Mouse (Mus musculus) testis, adult 2 months (tissue): ENCODE results near the gene Dnajc4. TPM values are rescaled to one million over a fixed set of nuclear protein-coding genes. Genes with fewer than 3 reads are reported as not detected.

Experiments used
- H3K27ac ChIP-seq: fragments of 200-500 bp; 2 replicates; pipeline ENCODE4 v1.5.1; 2012; ENCODE audit warnings: low read depth, low read length; ENCODE audit not compliant: control insufficient read depth, insufficient read depth
- H3K27me3 ChIP-seq: fragments of 200-500 bp; 2 replicates; pipeline ENCODE4 v1.6.1; 2012; ENCODE audit warnings: mild to moderate bottlenecking, low read length, moderate library complexity; ENCODE audit not compliant: control insufficient read depth, insufficient read depth
- H3K36me3 ChIP-seq: fragments of 200-500 bp; 2 replicates; pipeline ENCODE4 v1.6.1; 2012; ENCODE audit warnings: mild to moderate bottlenecking, low read length; ENCODE audit not compliant: control insufficient read depth, insufficient read depth
- H3K4me1 ChIP-seq: fragments of 200-500 bp; 2 replicates; pipeline ENCODE4 v1.6.1; 2012; ENCODE audit warnings: low read length; ENCODE audit not compliant: control insufficient read depth, insufficient read depth
- H3K4me3 ChIP-seq: fragments of 200-500 bp; 2 replicates; pipeline ENCODE4 v1.5.1; 2012; ENCODE audit warnings: low read depth, mild to moderate bottlenecking, low read length, moderate library complexity, mixed read lengths; ENCODE audit not compliant: control insufficient read depth
- CTCF ChIP-seq: fragments of 200-500 bp; IDR thresholded peaks from 2 replicates; pipeline ENCODE4 v1.5.1; 2012; ENCODE audit warnings: low read depth, mild to moderate bottlenecking, inconsistent platforms, low read length, moderate library complexity; ENCODE audit not compliant: control insufficient read depth, insufficient read depth, insufficient replicate concordance
- POLR2A ChIP-seq: fragments of 200-500 bp; IDR thresholded peaks from 2 replicates; pipeline ENCODE4 v1.6.1; 2012; ENCODE audit warnings: low read depth, mild to moderate bottlenecking, inconsistent platforms, low read length, moderate library complexity; ENCODE audit not compliant: control insufficient read depth
- polyA plus RNA-seq: library from polyadenylated mRNA; depleted of rRNA; stranded (reverse); fragments of >200 nt; gene quantifications from 2 replicates; pipeline ENCODE4 v1.2.3, GENCODE M21; 2012

Dnajc4 gene
- polyA plus RNA-seq, 1 experiment = 109 TPM

DNA sequence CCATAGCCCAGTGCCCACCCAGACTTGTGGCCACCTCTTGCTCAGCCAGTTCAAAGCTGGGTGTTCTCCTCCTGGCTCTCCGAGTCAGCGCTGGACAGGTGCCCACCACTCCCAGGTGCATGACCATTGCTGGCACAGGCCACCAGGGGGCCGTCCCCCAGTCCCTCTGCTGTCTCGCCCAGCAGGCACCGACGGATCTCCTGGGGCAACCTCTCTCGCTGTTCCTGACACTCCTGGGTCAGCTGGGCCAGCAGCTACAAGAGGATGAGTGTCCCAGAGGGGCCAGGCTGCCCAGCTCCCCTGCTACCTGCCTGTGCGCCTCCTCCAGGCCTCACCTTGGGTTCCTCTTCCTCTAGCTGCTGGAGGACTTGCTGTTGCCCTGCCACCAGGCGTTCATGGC is 38.3 kb downstream of the Dnajc4 start:
- H3K27ac ChIP-seq = no peak overlapping the region
- peaks cover 18% of the 10 kb centered on the region for H3K4me1 ChIP-seq
- no peaks in the 10 kb centered on the region; the same call in 1 of the 2 replicates for H3K36me3 ChIP-seq
- TF ChIP-seq POLR2A (no peak), CTCF (peak; percentile 40; the same call in 1 of the 2 replicates)
- H3K4me3 ChIP-seq = no peak overlapping the region
- H3K27me3 ChIP-seq = no peaks in the 10 kb centered on the region

DNA sequence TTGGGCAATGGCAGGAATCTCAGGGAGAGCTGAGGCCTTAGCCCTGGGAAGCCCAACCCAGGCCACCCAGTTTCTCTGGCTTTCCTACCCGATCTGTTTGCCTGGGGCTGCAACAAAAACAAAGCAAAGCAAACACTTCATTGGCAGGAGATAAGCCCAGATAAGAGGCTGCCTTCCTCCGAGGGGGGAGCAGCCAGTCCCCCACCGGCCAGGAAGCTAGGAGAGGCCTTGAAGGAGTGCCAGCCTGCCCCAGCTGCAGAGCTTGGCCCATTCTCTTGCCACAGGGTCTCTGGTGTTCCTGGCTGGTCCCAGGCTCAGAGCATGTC is 39.7 kb downstream of the Dnajc4 start:
- H3K4me1 ChIP-seq = peaks cover 18% of the 10 kb centered on the region
- H3K4me3 ChIP-seq = no peak overlapping the region
- H3K36me3 ChIP-seq = no peaks in the 10 kb centered on the region; the same call in 1 of the 2 replicates
- H3K27me3 ChIP-seq = no peaks in the 10 kb centered on the region
- TF ChIP-seq CTCF = no peak
- TF ChIP-seq POLR2A = no peak
- peak overlapping the region; percentile 78 for H3K27ac ChIP-seq

DNA sequence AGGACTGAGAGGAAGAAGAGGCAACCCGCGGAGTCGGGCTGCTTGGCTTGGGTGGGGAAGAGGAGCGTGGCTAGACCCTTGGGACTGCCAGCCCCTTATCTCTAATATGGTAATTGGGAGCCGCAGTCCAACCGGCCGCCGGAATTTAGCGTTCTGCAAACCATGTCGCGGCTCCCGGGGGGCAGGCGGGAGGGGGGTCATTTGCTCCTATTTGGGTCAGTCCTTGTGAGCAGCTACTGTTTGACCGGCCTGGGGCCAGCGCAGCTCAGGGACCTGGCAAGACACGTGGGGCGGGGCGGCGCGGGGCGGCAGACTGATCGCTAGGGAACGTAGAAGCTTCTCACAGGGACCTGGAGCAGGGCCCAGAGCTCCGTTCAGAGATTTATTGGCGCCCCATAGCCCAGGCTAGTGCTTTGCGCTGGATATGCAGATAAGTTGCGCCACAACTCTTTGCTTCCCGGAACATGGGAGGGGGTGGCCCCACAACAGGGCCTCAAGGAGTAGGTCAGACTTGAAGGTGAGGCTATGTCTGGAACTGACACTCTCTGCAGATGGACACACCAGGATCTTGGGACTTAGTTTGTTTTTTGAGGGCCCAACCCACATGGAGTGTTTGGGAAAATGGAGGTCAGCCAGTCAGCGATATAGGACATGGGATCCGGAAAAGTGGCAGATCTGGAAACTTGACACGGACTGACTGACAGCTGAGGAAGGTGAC is 40.2 kb downstream of the Dnajc4 start:
- Histone ChIP-seq H3K36me3 (no peaks in the 10 kb centered on the region; the same call in 1 of the 2 replicates), H3K27me3 (no peaks in the 10 kb centered on the region), H3K4me1 (peaks cover 18% of the 10 kb centered on the region), H3K27ac (peak overlapping the region; percentile 78), H3K4me3 (peak overlapping the region; percentile 87)
- TF ChIP-seq CTCF = no peak
- TF ChIP-seq POLR2A = no peak

DNA sequence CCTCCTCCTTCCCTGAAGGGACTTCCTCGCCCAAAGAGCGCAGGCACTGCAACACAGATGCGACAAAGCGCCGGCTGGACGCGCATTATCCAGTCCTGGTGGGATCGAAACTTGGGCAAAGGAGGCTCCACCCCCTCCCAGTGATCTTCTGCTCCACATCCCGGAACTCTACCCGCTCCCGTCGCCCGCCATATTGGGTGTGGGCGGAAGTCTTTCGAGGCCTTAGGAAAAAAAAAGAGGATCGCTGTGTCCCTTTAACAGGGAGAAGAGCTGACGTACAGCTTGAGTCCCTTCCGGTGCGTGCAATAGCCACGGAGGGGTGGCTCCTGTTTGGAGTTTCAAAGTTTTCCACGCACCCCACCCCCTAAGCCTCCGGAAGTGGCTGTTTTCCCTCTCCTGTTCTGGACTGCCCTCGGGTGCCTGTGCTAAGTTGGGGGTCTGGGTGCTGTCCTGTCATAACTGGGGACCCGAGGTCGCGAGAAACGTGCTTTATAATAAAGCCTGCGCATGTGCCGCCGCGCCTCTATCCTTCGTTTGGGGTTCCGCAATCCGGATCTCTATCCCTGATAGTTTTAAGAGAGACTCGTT is 40.9 kb downstream of the Dnajc4 start:
- H3K27ac ChIP-seq = peak overlapping the region; percentile 79
- peaks cover 18% of the 10 kb centered on the region for H3K4me1 ChIP-seq
- no peaks in the 10 kb centered on the region for H3K27me3 ChIP-seq
- peak overlapping the region; percentile 87 for H3K4me3 ChIP-seq
- no peaks in the 10 kb centered on the region; the same call in 1 of the 2 replicates for H3K36me3 ChIP-seq
- TF ChIP-seq CTCF (no peak), POLR2A (peak; percentile 50)

DNA sequence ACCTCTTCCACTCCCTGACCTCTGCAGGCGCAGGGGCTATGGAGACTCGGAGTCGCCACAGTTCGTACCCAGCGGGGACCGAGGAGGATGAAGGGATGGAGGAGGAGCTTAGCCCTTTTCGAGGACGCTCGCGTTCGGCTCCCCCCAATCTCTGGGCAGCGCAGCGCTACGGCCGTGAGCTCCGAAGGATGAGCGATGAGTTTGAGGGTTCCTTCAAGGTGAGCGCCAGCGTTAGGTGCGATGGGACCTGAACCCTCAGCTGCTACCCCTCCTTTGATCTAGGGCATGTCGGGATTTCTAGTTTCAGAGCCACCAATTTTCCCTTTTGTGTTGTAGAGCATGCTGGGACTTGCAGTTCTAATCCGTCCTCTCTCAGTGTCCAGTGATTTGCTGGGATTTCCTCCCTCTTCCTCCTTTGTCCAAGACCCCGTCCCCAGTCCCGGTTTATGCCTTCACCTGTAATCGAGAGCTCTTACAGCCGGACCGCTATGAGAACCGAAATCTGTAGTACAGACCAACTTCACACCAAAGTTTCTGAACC is 41.7 kb downstream of the Dnajc4 start:
- Histone ChIP-seq H3K36me3 (no peaks in the 10 kb centered on the region; the same call in 1 of the 2 replicates), H3K27me3 (no peaks in the 10 kb centered on the region), H3K4me1 (peaks cover 18% of the 10 kb centered on the region), H3K4me3 (peak overlapping the region; percentile 87), H3K27ac (peak overlapping the region; percentile 79)
- TF ChIP-seq POLR2A (peak; percentile 37; the same call in 1 of the 2 replicates), CTCF (no peak)

DNA sequence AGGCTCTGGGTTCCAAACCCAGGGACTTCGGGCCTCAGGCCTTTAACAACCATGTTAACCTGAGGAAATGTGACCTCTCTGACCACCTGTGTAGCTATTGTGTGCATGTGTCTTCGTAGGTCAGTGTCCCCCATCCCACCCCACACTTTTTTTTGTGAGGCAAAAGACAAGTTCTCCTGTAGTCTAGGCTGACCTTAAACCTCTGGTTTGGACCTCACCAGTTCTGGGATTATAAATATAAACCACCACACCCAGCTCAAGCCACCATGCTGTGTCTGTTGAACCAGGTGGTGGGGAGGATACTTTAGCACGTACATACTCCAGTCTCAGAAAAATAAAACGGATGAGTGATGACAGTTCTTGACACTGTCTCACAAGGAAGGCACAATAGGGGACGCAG is 42.4 kb downstream of the Dnajc4 start:
- Histone ChIP-seq H3K27ac (no peak overlapping the region), H3K4me1 (peaks cover 18% of the 10 kb centered on the region), H3K27me3 (no peaks in the 10 kb centered on the region), H3K4me3 (no peak overlapping the region), H3K36me3 (no peaks in the 10 kb centered on the region)
- no peak for TF ChIP-seq POLR2A
- TF ChIP-seq CTCF = no peak

DNA sequence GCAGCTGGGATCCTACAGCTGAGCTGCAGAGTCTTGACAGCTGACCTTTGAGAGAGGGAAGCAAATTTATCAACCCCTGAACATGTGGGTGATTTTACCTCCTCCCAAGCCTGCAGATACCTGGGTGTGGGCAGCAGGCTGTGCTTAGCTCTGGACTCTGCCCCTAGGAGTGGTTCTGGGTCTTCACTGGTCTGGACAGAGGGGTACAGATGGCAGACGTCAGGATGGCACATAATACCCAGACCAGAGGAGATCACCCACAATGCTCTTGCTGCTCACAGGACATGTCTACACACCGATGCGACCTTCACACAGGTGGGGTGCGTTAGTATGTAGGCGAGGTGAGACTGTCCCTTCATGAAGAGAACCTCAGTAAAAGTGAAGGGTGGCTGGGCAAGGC is 42.8 kb downstream of the Dnajc4 start:
- Histone ChIP-seq H3K4me3 (no peak overlapping the region), H3K27ac (no peak overlapping the region), H3K4me1 (peaks cover 18% of the 10 kb centered on the region), H3K27me3 (no peaks in the 10 kb centered on the region), H3K36me3 (no peaks in the 10 kb centered on the region)
- TF ChIP-seq POLR2A = no peak
